Mouse (Mus musculus) ZHBTc4 (cell line): ENCODE data around the gene Fam118b.

Experiments used
- DNase-seq: peaks from one replicate; pipeline ENCODE4 v3.0.0-alpha.2; 2011; ENCODE audit warnings: low read depth, low spot score

Gene Fam118b

DNA sequence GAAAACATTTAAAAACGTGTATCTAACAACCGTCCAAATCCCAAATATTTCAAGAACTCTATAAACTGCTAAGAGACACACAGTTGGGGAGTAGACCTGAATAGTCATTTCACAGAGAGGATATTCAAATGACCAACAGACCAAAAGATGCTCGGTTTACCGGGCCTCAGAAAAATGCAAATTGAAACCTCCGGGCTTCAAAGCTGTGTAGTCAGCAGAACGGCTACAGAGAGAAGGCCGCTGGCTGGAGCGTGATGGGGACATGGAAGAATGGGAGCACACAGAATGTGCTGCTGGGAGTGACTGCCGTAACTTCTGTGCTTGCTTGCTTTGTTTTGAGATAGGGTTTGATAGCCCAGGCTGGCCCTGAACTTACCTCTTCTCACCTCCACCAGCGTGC lies 69.3 kb downstream of the Fam118b start:
- DNase-seq = no peak

DNA sequence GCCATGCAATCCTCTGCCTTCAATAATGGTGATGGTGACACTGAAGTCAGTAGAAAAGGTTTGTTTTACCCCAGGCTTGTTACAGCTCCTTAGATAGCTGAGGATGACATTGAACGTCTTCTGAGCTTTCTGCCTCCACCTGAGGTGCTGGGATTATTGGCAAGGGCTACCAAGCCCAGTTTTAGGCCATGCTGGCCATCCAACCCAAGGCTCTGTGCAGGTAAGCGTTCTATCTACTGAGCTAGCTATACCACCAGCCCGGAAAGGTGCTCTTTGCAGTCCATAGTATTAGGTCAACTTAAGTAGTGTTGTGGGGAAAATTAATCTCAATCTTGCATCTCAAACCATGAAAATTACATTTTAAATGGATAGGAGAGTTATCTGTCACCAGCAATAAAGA lies 70.0 kb downstream of the Fam118b start:
- no peak for DNase-seq

DNA sequence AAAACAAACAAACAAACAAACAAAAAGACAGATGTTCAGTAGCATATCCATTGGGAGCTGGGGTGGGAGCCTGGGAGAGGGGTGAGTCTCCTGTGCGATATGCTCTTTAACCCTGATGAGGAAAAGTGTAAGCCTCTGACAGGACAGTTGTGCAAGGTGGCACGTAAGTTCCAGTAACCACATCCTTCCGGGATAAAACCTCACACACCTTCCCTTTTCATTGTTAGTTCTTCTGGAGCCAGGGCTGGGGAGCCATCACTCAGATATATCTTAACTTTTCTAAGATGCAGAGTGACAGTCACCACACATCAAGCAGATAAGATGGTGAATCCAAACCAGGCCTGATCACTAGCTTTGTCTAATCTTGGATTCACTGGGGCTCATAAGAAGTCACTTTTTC lies 73.6 kb downstream of the Fam118b start:
- no peak for DNase-seq

DNA sequence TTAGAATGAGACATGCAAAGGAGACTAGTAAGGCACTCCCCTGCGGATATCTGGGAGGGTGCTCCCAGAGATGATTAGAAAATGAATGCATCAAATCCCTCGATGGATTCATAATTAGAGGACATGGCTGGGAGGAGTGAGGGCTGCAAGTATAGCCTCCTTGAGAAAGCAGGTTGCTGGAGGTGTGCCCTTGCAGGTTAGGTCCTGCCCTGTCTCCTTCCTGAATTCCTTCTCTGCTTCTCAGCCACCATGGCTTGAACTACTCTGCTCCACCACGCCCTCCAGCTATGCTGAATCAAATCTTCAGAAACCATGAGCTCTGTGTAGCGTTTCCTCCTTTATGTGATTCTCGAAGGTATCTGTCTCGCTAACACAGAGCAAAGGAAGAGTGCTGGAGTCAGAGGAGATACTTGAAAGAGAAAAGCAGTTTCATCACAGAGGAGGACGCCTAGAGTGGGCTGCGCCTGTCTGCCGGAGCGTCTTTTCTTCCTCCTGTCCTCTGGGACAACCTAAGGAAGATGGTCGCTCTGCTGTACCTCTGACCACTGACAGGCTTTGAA lies 74.5 kb downstream of the Fam118b start:
- DNase-seq = peak; percentile 26

DNA sequence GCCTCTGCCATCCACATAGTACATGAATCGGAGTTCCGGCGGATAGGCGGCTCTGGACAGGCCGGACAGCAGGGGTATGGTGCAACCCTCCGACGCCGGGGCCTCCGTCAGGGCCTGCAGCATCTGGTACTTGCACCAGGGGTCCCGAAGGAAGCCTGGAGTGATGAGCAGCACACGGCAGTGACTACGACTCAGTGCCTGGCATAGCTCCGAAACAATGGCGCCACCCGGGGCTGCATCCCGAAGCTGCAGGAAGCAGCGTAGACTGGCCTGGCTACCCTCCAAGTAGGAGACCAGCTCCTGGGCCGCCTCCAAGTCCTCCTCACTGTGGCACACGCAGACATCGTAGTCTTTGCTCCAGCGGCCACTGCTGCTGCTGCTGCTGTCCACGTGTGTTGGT lies 78.9 kb downstream of the Fam118b start:
- peak; percentile 41 for DNase-seq

DNA sequence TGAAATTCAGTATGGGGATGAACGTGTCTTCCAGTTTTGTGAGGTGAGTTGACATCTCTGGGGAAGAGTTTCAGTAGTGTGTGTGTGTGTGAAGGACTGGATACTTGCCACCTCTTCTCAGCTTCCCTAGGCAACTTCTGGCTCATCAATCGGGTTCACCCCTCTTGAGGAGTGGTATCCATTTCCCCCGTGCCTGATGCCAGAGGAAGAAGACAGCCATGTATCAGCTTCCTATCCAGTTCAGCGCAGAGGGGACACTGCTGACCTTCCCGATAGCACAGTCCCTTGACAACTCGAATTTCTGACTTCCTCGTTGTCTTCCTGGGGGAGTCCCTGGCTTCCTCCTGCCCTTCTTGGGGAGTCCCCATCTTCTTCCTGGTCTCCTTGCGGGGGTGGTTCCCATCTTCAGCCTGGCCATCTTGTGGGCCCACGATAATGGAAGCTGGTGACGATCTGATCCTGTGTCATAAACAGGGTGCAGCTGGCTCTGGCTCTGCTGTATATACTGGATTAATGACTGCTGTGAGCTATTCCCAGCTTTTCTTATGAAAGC lies 80.2 kb downstream of the Fam118b start:
- DNase-seq = no peak

DNA sequence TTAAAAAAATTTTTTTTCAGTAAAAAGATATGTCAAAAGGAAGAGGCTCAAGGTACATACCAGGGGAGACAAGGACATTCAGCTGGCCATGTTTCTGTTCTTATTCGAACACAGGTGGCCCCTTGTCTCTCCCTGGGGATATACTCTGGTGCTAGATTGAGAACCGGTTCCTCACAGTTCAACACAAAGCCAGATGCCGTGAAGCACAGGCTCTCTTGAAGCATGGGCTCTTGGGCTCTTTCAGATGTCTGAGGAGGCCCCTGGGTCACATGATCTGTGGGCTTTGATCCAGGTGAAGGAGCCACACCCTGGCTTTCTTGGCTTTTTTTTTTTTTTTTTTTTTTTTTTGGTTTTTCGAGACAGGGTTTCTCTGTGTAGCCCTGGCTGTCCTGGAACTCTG lies 81.2 kb downstream of the Fam118b start:
- DNase-seq = peak; percentile 71

DNA sequence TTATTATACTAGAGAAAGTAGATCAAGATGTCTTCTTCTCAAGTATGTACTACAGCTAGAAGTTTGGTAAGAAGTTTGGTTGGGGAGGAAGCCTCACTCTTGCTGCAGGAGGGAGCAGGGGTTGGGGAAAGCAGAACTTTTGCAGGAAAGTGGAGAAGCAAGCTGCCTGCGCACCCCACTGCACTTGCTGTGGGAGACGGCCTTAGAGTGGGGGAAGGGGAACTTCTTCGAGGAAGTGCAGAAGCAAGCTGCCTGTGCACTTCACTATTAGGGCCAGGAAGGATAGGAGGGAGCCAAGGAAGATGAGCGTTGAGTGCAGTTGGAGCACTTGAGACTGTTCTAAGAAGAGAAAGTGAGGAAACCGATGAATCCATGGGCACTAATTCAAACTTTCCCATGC lies 84.2 kb downstream of the Fam118b start:
- no peak for DNase-seq

DNA sequence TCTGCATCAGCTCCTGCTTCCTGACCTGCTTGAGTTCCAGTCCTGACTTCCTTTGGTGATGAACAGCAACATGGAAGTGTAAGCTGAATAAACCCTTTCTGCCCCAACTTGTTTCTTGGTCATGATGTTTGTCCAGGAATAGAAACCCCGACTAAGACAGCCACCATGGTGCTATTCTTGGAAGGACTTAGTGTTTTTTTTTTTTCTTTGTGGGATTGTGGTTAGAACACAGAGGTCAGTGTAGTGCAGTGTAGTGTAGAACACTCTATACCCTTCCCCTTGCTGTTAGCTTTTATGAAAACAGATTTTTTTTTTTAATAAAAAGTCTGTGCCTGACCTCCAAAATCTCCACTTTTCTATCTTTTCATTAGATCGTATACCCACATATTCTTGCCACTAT lies 84.8 kb downstream of the Fam118b start:
- DNase-seq = no peak

DNA sequence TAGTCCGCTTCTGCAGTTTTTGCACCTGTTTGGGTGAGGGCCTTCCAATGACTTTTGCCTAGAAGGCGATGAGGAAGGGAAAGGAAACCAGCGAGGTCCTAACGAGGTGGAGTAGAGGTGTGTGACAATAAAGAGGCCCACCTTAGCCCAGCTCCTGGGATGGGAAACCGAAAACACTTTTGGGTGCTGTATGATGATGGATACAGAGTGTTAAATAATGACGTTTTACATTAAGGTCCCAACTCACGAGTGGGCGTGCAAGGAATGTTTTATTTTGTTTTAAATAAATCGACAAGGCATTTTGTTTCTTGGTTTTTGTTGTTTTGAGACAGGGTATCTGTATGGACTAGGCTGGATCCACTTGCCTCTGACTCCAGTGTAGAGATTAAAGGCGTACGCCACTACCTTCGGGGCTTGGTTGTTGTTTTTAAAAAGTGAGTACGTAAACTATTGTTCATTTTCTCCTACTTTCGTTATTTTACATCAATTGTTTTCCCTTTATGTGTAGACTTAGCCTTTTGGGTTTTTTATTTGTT lies 91.4 kb downstream of the Fam118b start:
- no peak for DNase-seq

DNA sequence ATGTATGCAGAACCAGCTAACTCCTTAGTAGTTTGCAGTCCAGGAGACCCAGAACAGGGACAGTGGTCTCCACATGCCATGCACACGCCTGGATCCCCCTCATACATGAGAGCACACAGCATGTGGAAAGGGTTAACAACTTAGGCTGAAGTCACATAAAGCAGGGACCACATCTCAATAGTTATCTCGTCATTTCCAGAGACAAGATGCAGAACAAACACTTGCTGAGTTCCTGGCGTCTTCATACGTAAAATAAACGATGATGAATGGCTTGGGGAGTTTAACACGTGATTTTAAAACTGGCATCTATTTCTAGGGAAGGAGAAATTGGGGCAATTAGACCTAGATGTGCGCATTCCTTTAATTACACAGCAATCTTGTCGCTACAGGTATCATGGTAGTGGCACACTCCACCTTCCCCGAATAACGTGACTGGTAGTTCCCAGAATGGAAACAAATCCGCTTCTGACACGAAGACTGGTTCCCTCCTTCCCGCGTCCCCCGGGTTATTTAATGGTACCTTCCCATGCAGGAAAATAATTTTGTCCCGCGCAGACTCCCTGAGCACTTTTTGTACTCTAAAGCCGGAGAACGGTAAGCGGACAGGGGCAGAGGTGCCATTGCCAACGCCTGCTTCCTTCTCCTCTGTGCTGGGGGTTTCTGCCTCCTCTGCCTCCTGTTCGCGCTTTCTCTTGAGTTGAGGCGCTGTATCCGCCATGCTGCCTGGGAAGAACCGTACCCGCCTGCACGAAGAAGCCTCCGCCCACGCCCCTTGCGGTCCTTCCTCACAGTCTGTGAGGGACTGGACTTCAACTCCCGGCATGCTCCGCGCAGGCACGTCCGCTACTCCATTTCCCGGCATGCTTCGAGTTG lies 92.1 kb downstream of the Fam118b start, which contains the start of gene Dcps:
Gene Dcps, minus strand, starts transcription at position 811 of the 873 bp plus-strand sequence.
- DNase-seq = peak; percentile 94

DNA sequence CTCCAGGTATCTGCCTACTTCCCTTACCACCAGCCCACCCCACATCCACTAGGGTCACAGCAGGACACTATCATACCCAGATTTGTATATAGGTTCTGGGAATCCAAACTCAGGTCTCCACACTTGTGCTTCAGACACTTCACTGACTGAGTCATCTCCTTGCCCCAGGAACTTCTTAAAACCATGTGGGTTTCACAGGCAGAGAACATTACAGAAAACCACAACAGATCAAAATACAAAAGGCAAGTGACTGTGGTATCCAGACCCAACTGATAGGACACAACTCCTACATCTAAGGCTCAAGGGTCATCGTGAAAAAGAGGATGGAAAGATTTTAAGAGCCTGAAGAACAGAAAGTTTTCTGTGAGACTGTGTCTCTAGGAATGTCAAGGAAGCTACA lies 94.3 kb downstream of the Fam118b start:
- DNase-seq = no peak

DNA sequence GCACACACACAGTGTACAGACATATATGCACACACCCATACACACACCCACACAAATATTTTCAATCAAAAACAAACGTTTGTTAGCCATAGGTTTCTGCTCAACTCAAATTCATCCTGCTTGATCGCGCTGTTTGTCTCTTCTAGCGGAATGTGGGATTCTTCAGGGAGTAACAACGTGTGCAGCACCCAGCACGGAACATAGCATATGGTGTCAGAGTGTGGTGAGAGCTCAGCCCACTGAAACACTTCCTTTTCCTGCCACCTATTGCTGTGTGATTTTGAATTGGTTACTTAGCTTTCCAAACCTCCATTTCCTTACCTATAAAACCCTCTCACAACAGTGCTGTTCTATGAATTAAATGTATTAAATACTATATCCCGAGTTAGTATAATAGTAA lies 97.5 kb downstream of the Fam118b start:
- no peak for DNase-seq
